ENCODE assay signal across 8 mouse cellular contexts in the genomic region with DNA sequence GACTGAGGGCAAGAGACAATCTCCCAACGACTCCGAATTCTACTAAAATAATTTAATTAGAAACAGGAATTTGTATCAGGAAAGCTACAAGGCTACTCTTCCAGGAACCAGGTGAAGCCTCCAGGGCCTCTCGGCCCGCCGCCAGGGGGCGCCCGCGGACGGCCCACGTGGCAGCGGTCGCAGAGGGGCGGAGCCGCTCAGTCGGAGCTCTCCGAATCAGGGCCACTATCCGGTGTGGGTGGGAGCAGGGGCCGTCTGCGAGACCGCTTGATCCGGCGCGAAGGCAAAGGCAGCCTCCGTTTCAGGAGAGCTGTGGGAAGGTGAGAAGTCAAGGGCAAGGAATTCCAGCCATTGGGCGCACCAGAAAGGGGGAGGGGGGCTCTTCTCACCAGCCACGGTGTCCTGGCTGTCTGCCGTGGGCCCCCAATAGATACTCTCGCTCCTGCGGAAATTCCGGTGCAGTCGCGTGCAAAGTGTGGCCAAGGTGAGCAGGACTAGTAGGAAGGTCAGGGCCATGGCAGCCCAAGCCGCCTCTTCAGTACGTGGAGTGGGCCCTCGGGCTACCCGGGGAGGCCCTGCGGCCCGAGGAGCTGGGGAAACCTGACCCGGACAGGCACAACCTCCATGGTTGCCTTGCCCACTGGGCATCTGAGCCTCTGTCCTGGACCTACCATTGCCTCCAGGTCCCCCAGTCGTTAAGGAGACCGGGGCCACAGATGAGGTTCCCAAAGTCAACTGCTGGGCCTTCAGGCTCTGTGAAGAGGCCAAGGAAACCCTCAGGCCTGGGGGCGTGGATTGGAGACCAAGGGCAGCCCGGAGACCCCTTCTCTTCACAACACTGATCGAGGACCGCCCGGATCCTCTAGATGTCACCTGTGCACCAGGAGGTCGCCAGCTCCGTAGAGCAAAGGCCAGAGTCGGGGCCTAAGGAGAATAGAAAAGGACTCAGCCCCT. TPM values are rescaled to one million over a fixed set of nuclear protein-coding genes. Genes with fewer than 3 reads are reported as not detected.
DNase-seq lines count a peak whose midpoint lies in the region; ATAC-seq lines count a peak whose summit lies in the region.

No protein-coding gene starts in this region.

- peak overlapping the region; percentile 69 for H3K9ac ChIP-seq in limb, embryonic 13.5 days
- peak overlapping the region; percentile 29; the same call in 1 of the 2 replicates for H3K9ac ChIP-seq in midbrain, embryonic 14.5 days (replicated peaks; ENCODE audit: low read length)

- peak overlapping the region; percentile 45 for H3K4me3 ChIP-seq in limb, embryonic 13.5 days
- H3K4me3 ChIP-seq in midbrain, embryonic 14.5 days (replicated peaks; ENCODE audit: low read depth, low read length), result peak overlapping the region; percentile 20

- H3K36me3 ChIP-seq in limb, embryonic 13.5 days, result peaks cover 62% of the 10 kb centered on the region
- peaks cover 44% of the 10 kb centered on the region for H3K36me3 ChIP-seq in midbrain, embryonic 14.5 days (ENCODE audit: control insufficient read depth, insufficient read depth, low read length)

- H3K4me2 ChIP-seq in limb, embryonic 13.5 days (replicated peaks), result peak overlapping the region; percentile 77
- peak overlapping the region; percentile 53 for H3K4me2 ChIP-seq in midbrain, embryonic 14.5 days (ENCODE audit: low read length)

- peak; percentile 76 for DNase-seq in ovary, adult 18-20 months (ENCODE audit: low spot score)
- DNase-seq in ovary, postnatal 10 days (ENCODE audit: low spot score), result no peak
- DNase-seq in embryo, embryonic 10 days (ENCODE audit: low spot score), result peak; percentile 82
- DNase-seq in gastrocnemius, postnatal 14 days, result peak; percentile 87
- peak; percentile 92 for DNase-seq in induced T-regulatory cell, adult 2 months (ENCODE audit: low read depth)
- DNase-seq in midbrain, embryonic 14.5 days, result peak; percentile 91
- DNase-seq in spleen, adult 18-20 months, result peak; percentile 74 to 89

- no peaks in the 10 kb centered on the region for H3K27me3 ChIP-seq in limb, embryonic 13.5 days
- H3K27me3 ChIP-seq in midbrain, embryonic 14.5 days (ENCODE audit: control insufficient read depth, insufficient read depth, low read length), result peaks cover 4% of the 10 kb centered on the region

- no peaks in the 10 kb centered on the region for H3K9me3 ChIP-seq in limb, embryonic 13.5 days
- no peaks in the 10 kb centered on the region for H3K9me3 ChIP-seq in midbrain, embryonic 14.5 days (ENCODE audit: control insufficient read depth, low read length)

- ATAC-seq in limb, embryonic 13.5 days (ENCODE audit: low FRiP score, low read depth), result peak; percentile 66
- peak; percentile 37; the same call in 1 of the 2 replicates for ATAC-seq in midbrain, embryonic 14.5 days (ENCODE audit: low FRiP score, low TSS enrichment)

- H3K27ac ChIP-seq in limb, embryonic 13.5 days, result peak overlapping the region; percentile 69
- H3K27ac ChIP-seq in midbrain, embryonic 14.5 days (replicated peaks; ENCODE audit: low read depth, low read length), result no peak overlapping the region

- whole genome bisulfite sequencing in limb, embryonic 13.5 days, result 15% methylated on average over 49 of the region's 49 CpGs
- 20% methylated on average over 49 of the region's 49 CpGs for WGBS in midbrain, embryonic 14.5 days

- intact Hi-C loops in gastrocnemius, postnatal 14 days (cut with DNase I; ENCODE audit: low total_unique reads), result loop anchor here (10.0 kb wide), 1 partner anchor 116 kb away; no protein-coding TSS in a partner anchor

- peaks cover 35% of the 10 kb centered on the region for H3K4me1 ChIP-seq in limb, embryonic 13.5 days
- peaks cover 11% of the 10 kb centered on the region for H3K4me1 ChIP-seq in midbrain, embryonic 14.5 days (ENCODE audit: control insufficient read depth, insufficient read depth, low read length)

RNA-seq across cellular contexts. Expression of a gene that starts 6.6 kb away (rescaled TPM):
- total RNA-seq in gastrocnemius, postnatal 14 days (2021), result under 1 TPM; 0.45 to 0.53 TPM
- 1.5 and 1.6 TPM in 2 replicates for polyA plus RNA-seq in limb, embryonic 13.5 days (2015; fragmentation: Nextera tagmentation; extraction: Ambion mirVana)
- 1.8 and 2.0 TPM in 2 replicates for polyA plus RNA-seq in midbrain, embryonic 14.5 days (2014; fragmentation: Nextera tagmentation; extraction: Ambion mirVana)

RNA-seq across cellular contexts. Expression of a gene that starts 7.4 kb away (rescaled TPM):
- total RNA-seq in gastrocnemius, postnatal 14 days (2021), result 1 to 10 TPM; 6.0 to 6.3 TPM
- 57.6 and 57.8 TPM in 2 replicates for polyA plus RNA-seq in limb, embryonic 13.5 days (2015; fragmentation: Nextera tagmentation; extraction: Ambion mirVana)
- polyA plus RNA-seq in midbrain, embryonic 14.5 days (2014; fragmentation: Nextera tagmentation; extraction: Ambion mirVana), result 11.7 and 12.0 TPM in 2 replicates

RNA-seq across cellular contexts. Expression of a gene that starts 10.7 kb away (rescaled TPM):
- total RNA-seq in gastrocnemius, postnatal 14 days (2021), result not detected
- not detected in 2 replicates for polyA plus RNA-seq in limb, embryonic 13.5 days (2015; fragmentation: Nextera tagmentation; extraction: Ambion mirVana)
- not detected in 2 replicates for polyA plus RNA-seq in midbrain, embryonic 14.5 days (2014; fragmentation: Nextera tagmentation; extraction: Ambion mirVana)

RNA-seq across cellular contexts. Expression of a gene that starts 15.0 kb away (rescaled TPM):
- 10 to 100 TPM; 23.0 to 25.9 TPM for total RNA-seq in gastrocnemius, postnatal 14 days (2021)
- 9.8 and 10.9 TPM in 2 replicates for polyA plus RNA-seq in limb, embryonic 13.5 days (2015; fragmentation: Nextera tagmentation; extraction: Ambion mirVana)
- polyA plus RNA-seq in midbrain, embryonic 14.5 days (2014; fragmentation: Nextera tagmentation; extraction: Ambion mirVana), result 23.1 and 25.1 TPM in 2 replicates

RNA-seq across cellular contexts. Expression of a gene that starts 18.9 kb away (rescaled TPM):
- total RNA-seq in gastrocnemius, postnatal 14 days (2021), result 1 to 10 TPM; 5.7 to 6.3 TPM
- 10.0 and 10.4 TPM in 2 replicates for polyA plus RNA-seq in limb, embryonic 13.5 days (2015; fragmentation: Nextera tagmentation; extraction: Ambion mirVana)
- polyA plus RNA-seq in midbrain, embryonic 14.5 days (2014; fragmentation: Nextera tagmentation; extraction: Ambion mirVana), result 42.6 and 43.7 TPM in 2 replicates
